12 mouse cellular contexts compared by ENCODE assay signal in genomic region chr3:68581591-68581990, GRCm38 (mm10).
DNase-seq lines count a peak whose midpoint lies in the region; ATAC-seq lines count a peak whose summit lies in the region.
"Had no signal": no experiment of that assay in that cellular context is flagged by ENCODE, and none has a peak within 500 bp of the region (broad histone marks: within the 10 kb centered on the region; RNA-seq: fewer than 3 reads in every experiment).

No protein-coding gene starts in this region.

- H3K27ac ChIP-seq in heart, embryonic 12.5 days (ENCODE audit: poor library complexity, severe bottlenecking): no peak overlapping the region
- peak overlapping the region; percentile 87 for H3K27ac ChIP-seq in neural tube, embryonic 13.5 days (replicated peaks)
- no peak overlapping the region for H3K27ac ChIP-seq in neural tube, embryonic 15.5 days (replicated peaks)
- H3K27ac ChIP-seq: embryonic facial prominence, embryonic 12.5 days; limb, embryonic 12.5 days; macrophage had no signal

- H3K4me2 ChIP-seq in heart, embryonic 12.5 days: no peak overlapping the region
- H3K4me2 ChIP-seq in neural tube, embryonic 13.5 days: no peak overlapping the region
- H3K4me2 ChIP-seq in neural tube, embryonic 15.5 days: no peak overlapping the region
- H3K4me2 ChIP-seq: embryonic facial prominence, embryonic 12.5 days; limb, embryonic 12.5 days had no signal

- no peaks in the 10 kb centered on the region for H3K27me3 ChIP-seq in heart, embryonic 12.5 days (replicated peaks)
- H3K27me3 ChIP-seq in neural tube, embryonic 13.5 days: no peaks in the 10 kb centered on the region
- no peaks in the 10 kb centered on the region for H3K27me3 ChIP-seq in neural tube, embryonic 15.5 days (replicated peaks)
- H3K27me3 ChIP-seq: embryonic facial prominence, embryonic 12.5 days; forebrain, embryonic 13.5 days had no signal

- H3K36me3 ChIP-seq in heart, embryonic 12.5 days: no peaks in the 10 kb centered on the region
- H3K36me3 ChIP-seq in neural tube, embryonic 13.5 days: no peaks in the 10 kb centered on the region
- H3K36me3 ChIP-seq in neural tube, embryonic 15.5 days: no peaks in the 10 kb centered on the region
- H3K36me3 ChIP-seq: embryonic facial prominence, embryonic 12.5 days; limb, embryonic 12.5 days had no signal

- no peak for DNase-seq in heart, postnatal 14 days
- peak; percentile 79 for DNase-seq in cerebellum, adult 9-11 months
- DNase-seq in adrenal gland, adult 18-20 months (ENCODE audit: low spot score in 2 of 2): no peak
- DNase-seq: kidney, adult 18-20 months had no signal

- peaks cover 69% of the 10 kb centered on the region for H3K4me1 ChIP-seq in heart, embryonic 12.5 days (replicated peaks)
- peaks cover 89% of the 10 kb centered on the region for H3K4me1 ChIP-seq in neural tube, embryonic 13.5 days (replicated peaks)
- peaks cover 62% of the 10 kb centered on the region for H3K4me1 ChIP-seq in neural tube, embryonic 15.5 days

- ATAC-seq in heart, embryonic 12.5 days (ENCODE audit: insufficient number of reproducible peaks, low FRiP score): no peak
- no peak for ATAC-seq in neural tube, embryonic 13.5 days (ENCODE audit: low read depth)
- no peak for ATAC-seq in neural tube, embryonic 15.5 days (ENCODE audit: low FRiP score)
- ATAC-seq in granulocyte monocyte progenitor cell, adult 5-6 weeks (replicated peaks; ENCODE audit: poor library complexity, severe bottlenecking): no peak

- intact Hi-C loops in heart, postnatal 14 days (cut with DNase I): loop anchor here (5.0 kb wide), 1 partner anchor 36 kb away; no protein-coding TSS in a partner anchor

- 0 out of 2 replicates have a peak overlapping the region, but pooled peaks have one; percentile 6 for H3K9ac ChIP-seq in heart, embryonic 12.5 days
- no peak overlapping the region for H3K9ac ChIP-seq in neural tube, embryonic 13.5 days
- H3K9ac ChIP-seq in neural tube, embryonic 15.5 days (replicated peaks): no peak overlapping the region
- H3K9ac ChIP-seq: embryonic facial prominence, embryonic 12.5 days; forebrain, embryonic 13.5 days; limb, embryonic 12.5 days had no signal

- 67% methylated on average over 13 of the region's 13 CpGs for WGBS in heart, embryonic 12.5 days
- 62% methylated on average over 13 of the region's 13 CpGs for WGBS in neural tube, embryonic 13.5 days
- WGBS in neural tube, embryonic 15.5 days: 59% methylated on average over 13 of the region's 13 CpGs

- H3K4me3 ChIP-seq in heart, embryonic 12.5 days: no peak overlapping the region
- no peak overlapping the region for H3K4me3 ChIP-seq in neural tube, embryonic 13.5 days
- no peak overlapping the region for H3K4me3 ChIP-seq in neural tube, embryonic 15.5 days (replicated peaks)
- H3K4me3 ChIP-seq: embryonic facial prominence, embryonic 12.5 days; forebrain, embryonic 13.5 days; limb, embryonic 12.5 days had no signal

- H3K9me3 ChIP-seq in heart, embryonic 12.5 days (replicated peaks): no peaks in the 10 kb centered on the region
- H3K9me3 ChIP-seq in neural tube, embryonic 13.5 days: no peaks in the 10 kb centered on the region
- no peaks in the 10 kb centered on the region for H3K9me3 ChIP-seq in neural tube, embryonic 15.5 days (replicated peaks)
- H3K9me3 ChIP-seq: embryonic facial prominence, embryonic 12.5 days; forebrain, embryonic 13.5 days; limb, embryonic 12.5 days had no signal
